Mouse (Mus musculus) kidney, embryonic 16.5 days (tissue): Measurements from ENCODE around the gene Dusp8. TPM values are rescaled to one million over a fixed set of nuclear protein-coding genes. Genes with fewer than 3 reads are reported as not detected.

Source experiments
- polyA plus RNA-seq: library from polyadenylated mRNA; unstranded; fragments of >200 nt; fragmentation: Nextera tagmentation; extraction: Ambion mirVana; gene quantifications from 2 replicates; pipeline ENCODE4 v1.2.1, GENCODE M21; 2015

Gene Dusp8
- polyA plus RNA-seq, 1 experiment from 2014 or later = 2.4 TPM

Other genes with a start within 250 kb of the Dusp8 start
- gene Tollip, start 177.3 kb downstream of the Dusp8 start, polyA plus RNA-seq = 52.6 and 53.3 TPM in 2 replicates
- gene Brsk2, start 146.1 kb downstream of the Dusp8 start, polyA plus RNA-seq = 0.61 and 0.85 TPM in 2 replicates
- gene Mob2, start 34.8 kb downstream of the Dusp8 start, polyA plus RNA-seq = 69.1 and 77.2 TPM in 2 replicates
- gene Gm45618, start 24.9 kb upstream of the Dusp8 start, polyA plus RNA-seq = not detected in 2 replicates
- not detected in 2 replicates for gene Gm39115, start 40.2 kb upstream of the Dusp8 start, polyA plus RNA-seq
- gene Gm45337, start 48.8 kb upstream of the Dusp8 start, polyA plus RNA-seq = not detected in 2 replicates
- not detected in 2 replicates for gene Gm29735, start 61.3 kb upstream of the Dusp8 start, polyA plus RNA-seq
- not detected in 2 replicates for gene Gm4553, start 69.9 kb upstream of the Dusp8 start, polyA plus RNA-seq
- not detected in 2 replicates for gene Krtap5-2, start 80.2 kb upstream of the Dusp8 start, polyA plus RNA-seq
- not detected in 2 replicates for gene Gm10153, start 94.5 kb upstream of the Dusp8 start, polyA plus RNA-seq
- gene Krtap5-3, start 105.5 kb upstream of the Dusp8 start, polyA plus RNA-seq = not detected in 2 replicates
- not detected in 2 replicates for gene Gm7579, start 116.0 kb upstream of the Dusp8 start, polyA plus RNA-seq
- gene Krtap5-5, start 134.1 kb upstream of the Dusp8 start, polyA plus RNA-seq = not detected in 2 replicates
- not detected in 2 replicates for gene Gm40460, start 145.2 kb upstream of the Dusp8 start, polyA plus RNA-seq
- not detected in 2 replicates for gene Gm2431, start 162.5 kb upstream of the Dusp8 start, polyA plus RNA-seq
- gene Gm4559, start 178.5 kb upstream of the Dusp8 start, polyA plus RNA-seq = not detected in 2 replicates
- not detected in 2 replicates for gene Krtap5-1, start 201.3 kb upstream of the Dusp8 start, polyA plus RNA-seq
- gene Krtap5-4, start 207.7 kb upstream of the Dusp8 start, polyA plus RNA-seq = not detected in 2 replicates